Mouse (Mus musculus) cerebellum, adult 11-12 months (tissue): ENCODE data around the gene Siae.
A peak's percentile ranks its signal among the peaks of the same experiment; 100 is the strongest.

ENCODE experiments used
- DNase-seq: peaks from one replicate; pipeline ENCODE4 v3.0.0; 2022

The Siae gene

DNA sequence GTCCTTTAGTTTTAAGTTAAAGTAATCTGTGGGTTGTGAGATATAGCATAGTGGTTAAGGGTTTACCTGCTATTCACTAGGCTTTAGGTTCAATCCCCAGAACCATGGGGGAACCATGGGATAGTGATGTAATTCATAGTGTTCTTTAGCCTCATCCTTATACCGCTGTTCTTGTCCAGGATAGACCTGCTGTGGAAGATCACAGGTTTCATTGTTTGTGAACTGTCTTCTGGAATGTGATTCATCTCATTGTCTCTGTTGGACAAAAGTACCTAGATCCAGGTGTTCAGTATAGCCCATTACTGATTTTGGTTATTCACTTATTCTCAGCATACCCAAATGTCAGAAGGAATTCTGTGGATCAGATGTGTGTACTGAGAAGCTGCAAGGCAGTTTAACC, 71.8 kb downstream of the Siae start:
- no peak for DNase-seq

DNA sequence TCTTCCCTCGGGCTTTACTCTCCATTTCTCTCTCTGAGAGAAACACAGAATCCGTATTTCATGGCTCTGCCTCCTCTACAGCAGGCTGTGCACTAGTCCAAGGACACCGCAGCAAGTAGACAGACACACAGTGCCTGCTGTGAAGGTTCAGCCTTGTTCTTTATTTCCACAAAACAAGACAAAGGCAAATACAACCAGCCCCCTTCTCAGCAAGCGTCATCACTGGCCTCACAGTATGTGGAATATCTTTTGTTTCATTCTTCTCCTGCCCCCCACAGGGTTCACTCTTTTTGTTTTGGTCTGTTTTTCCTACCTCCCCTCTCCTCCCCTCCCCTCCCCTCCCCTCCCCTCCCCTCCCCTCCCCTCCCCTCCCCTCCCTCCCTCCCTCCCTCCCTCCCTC, 73.1 kb downstream of the Siae start:
- no peak for DNase-seq

DNA sequence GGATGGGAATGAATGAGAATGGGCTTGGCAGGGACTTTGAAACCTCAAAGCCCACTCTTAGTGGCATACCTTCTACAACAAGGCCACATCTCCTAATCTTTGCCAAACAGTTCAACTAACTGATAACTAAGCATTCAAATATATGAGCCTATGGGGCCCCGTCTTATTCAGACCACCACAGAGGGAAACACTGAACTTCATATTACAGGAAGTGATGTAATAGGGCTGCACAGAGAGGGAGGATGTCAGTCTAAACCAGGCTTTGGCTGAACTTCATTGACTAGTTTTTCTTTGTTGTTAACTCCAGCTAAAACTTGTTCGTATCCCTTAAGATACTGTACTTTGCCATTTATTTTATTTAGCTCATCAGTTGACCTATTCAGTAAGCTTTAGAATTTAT, 74.4 kb downstream of the Siae start:
- no peak for DNase-seq

DNA sequence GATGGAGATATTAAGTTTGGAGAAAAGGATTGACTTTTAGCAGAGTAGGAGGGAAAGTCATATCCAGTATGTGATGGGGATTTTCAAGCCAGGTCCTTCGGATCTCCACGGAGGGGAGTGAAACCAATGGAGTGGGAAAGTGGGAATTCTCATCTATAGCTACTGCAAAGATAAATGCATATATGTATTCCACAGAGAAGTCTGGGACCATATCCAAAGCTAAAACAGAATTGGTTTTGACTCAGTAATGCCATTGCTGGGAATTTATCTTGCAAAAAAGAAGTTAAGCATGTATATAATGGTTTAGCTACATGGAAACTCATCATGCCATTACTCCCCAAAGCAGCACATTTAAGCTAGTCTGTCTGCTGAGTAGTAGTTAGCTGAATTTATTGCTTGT, 76.8 kb downstream of the Siae start:
- no peak for DNase-seq

DNA sequence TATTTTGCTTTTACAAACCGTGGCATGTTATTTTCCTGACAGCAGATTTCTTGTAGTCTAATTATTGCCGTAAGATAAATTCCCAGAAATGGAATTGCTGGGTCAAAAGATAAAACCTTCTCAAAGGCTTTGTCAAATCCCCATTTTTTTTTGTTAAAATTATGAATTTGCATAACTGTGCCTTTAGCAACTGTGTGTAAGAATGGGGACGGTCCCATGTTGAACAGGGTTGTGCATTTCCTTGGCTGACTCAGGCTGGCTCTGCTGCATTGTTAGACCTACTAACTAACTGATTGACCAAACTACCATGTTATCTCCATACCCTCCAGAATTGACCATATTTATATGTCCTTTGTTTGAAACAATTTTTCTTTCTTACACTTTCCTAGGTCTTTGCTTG, 78.8 kb downstream of the Siae start:
- no peak for DNase-seq

DNA sequence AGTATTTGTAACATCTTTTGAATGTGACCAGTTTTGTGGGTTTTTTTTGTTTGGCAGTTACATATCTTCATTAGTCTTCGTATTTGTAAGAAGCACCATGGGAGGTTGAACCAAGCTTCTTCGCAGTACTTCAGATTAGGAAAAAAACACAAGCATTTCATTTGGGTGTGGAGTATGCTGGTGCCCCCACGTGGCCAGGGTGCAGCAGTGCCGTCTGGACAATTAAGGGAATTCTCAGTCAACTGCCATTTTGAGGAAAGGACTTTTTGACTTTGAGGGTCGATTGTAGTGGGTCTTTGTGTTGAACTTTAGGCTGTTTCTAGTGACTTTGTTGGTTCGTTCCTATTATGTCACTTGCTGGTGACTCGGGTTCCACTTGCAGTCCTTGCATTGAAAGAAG, 80.8 kb downstream of the Siae start:
- peak; percentile 29 for DNase-seq

DNA sequence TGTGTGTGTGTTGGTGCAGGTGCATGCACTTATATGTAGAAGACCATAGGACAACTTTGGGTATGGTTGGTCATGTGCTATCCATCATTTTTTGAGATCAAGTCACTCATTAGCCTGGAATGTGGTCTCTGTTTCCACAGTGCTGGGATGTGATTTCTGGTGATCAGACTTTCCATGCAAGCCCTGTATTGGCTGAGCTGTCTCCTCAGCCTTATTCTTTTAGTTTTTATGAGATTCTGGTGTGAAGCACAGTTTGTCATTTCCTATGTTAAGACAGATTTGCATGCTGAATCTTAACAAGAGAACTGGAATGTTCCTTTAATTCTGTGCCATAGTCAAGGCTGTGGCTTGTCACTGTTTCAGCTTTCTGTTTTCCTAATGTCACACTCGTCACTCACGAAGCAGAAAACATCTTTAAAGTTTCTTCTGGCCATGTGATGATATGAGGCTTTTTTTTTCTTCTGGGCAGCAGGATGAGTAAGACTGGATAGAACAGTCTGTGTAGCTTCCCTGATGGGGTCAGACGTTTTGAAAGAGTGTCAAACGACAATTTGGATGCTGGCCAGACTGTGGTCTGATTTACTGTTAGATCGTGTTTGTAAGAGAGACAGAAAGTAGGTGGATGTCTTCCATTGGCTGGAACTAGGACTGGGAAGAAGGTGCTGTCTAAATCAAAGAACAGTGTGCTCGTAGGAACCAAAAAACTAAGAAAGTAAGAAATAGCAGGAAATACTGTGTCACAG, 81.5 kb downstream of the Siae start:
- DNase-seq: no peak

DNA sequence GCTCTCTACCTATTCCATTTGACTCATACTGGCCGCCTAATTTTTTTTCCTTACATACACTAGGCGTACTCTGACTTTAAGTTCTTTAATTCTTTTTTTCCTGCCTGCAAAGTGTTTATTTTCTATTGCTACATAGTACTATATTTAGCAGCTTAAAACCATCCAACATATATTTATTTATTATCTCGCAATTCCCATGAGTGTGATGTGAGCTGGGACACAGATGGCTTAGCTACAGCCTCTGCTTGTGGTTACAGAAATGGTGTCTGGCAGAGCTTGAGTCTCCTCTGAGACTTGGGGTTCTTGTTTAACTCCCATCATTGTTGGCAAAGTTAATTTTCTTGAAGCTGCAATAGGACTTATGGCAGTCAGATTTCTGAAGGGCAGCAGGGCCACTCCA, 83.2 kb downstream of the Siae start:
- no peak for DNase-seq

DNA sequence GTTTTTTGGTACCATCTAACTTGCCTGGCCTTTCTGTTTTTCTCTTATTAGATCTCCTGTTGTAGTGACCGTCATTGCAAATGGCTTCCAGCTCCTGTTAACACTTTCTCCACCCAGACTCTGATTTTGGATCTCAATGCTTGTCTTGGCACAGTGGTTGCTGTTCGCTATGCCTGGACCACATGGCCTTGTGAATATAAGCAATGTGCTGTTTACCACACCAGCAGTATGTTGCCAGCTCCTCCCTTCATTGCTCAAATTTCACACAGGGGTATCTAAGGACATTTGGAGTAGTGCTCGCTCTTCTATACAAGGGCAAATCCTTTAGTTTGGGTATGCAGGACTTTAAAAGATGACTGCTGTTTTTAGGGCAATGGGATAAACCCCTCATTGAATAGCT, 90.7 kb downstream of the Siae start:
- DNase-seq: no peak

DNA sequence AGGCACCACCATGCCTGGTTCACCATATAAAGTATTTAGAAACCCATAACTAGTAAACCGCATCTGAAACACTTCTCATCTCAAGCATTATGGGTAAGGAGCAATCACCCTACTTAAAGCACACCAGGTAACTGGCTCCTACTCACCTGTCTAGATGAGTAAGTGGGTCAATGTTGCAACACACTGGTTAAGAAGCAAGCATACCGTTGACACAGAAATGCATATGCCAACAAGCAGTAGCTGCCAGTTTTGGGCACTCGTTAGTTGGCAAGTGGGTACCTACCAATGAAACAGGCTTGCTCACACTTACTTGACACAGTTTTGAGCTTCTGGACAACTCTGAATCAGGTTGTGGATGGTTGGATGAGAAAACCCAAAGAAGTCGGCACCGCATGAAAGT, 95.1 kb downstream of the Siae start:
- DNase-seq: no peak

DNA sequence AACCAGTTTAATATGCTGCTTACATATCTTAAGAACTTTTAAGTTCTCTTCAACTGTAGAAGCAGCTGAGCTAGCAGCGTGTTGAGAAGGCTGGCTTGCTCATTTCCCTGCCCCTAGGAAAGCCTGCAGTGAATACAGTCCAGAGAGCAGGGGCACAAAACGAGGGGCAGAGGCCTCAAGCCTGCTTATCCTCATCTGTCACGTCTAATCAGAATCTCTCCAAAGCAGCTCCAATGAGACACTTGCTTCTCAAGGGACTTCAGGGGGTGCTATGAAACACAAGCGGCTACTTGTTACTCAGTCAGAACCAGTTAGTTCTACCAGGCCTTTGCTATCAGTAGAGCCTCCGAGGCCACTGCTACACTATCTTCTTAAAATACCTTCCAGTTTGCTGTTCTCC, 98.3 kb downstream of the Siae start:
- DNase-seq: no peak

DNA sequence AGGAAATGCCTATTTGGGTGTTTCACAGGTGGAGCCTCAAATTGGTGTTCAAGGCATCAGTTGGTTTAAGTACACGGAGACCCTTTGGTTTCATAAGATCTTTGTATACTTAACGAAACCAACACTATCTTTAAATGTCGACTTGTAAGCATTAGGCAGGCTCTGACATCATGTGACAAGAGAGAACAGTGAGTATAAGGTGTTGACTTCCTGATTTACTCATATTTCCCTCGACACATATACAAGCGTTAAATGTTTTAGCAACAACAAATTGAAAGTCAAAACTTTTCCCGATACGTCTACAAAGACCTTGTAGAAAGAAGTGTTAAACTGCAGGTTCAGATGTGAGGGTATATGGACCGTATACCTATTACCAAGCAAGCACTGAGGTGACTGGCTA, 100.5 kb downstream of the Siae start:
- DNase-seq: no peak

DNA sequence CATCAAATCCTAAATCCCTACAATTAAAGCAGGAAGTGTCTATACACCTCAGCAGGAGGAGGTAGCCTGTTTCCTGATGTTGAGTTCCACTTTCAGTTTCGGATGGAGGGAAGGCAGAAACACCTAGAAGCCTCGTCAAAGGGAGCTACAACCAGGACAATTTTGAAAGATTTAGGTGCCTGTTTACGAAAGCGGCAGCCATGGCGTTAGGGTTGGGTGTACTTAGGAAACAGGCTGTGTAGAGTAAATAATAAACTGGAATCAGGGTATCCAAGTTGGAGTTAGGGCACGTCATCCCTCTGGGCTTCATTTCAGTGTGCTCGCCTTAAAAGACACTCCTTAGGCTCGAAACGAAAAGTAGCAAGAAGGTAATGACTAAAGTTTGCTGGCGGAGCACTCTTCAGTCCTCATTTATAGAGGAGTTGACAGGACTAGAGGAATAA, 101.0 kb downstream of the Siae start:
- DNase-seq: no peak

DNA sequence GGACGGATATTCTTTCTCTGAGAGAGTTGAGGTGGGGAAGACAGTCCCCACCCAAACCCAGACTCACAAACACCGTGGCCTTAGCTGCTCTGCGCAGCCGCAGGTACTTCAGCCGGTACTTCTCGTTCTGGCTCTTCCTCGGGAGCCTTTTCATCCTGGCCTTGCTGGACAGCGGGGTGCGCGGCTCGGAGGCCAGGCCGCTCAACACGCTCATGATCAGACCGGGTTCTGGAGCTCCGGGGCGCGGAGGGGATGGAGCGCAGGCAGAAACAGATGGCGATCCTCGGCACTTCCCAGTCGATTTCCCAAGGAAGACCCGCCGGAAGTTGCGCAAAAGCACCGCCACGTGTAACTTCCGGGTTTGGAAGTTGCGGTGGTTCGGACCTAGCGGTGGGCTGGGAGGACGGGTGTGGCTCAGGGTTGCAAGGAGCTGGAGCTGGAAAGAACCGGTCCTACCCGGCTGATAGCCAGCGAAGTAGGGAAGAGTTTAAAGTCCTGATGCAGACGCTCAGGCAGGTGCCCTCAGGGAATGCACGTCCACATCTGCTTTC, 101.5 kb downstream of the Siae start, which contains the start of gene Tbrg1:
Gene Tbrg1, minus strand, starts transcription at position 382 of the 551 bp plus-strand sequence.
- peak; percentile 71 for DNase-seq

DNA sequence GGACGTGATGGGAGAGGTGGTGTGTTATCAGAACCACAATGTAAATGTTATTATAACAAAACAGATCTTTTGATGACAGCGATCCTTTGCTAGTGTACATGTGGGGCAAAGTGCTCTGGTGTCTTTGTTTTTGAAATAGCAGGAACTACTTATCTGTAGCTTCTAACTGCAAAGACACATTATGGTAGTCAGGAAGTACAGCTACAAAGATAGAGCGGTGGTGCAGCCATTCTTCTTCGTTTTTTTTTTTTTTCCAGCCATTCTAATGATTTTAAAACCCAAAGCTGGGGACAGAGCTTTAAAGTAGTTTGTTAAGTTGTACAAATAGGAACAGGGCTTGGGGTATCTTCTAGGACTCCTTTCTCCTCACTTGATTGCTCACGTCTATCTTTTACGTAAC, 103.9 kb downstream of the Siae start:
- DNase-seq: no peak

DNA sequence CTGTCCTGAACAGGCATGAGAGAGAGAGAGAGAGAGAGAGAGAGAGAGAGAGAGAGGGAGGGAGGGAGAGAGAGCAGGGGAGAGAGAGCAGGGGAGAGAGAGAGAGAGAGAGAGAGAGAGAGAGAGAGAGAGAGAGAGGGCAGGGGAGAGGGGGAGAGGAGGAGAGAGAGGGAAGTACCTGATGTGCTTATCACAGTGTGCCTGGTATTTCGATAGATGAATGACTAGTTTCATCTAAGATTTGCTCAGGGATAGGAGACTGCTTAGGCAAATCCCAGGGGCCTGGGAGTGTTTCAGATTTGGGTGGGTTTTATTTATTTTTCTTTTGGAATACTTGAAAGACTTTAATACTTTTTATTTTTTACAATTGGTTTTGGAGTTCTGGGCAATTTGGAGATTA, 107.7 kb downstream of the Siae start:
- DNase-seq: no peak

DNA sequence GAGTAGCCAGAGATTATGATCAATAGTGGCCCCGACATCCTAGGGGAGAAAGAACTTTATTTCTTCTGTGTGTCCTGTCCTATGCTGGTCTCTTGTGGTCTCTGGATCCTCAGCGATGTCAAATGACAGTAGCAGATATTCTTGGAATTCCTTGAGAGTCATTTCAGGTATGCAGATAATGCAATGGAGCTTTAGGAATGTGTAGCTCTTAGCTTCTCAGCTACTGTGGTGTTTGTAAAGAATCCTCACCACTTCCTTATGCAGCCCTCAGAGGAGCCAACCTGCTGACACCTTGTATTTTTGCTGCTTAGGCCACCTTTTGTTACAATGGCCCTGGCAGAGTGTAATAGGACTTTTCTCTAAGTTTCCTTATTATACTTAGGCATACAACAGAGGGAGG, 109.1 kb downstream of the Siae start:
- DNase-seq: no peak

DNA sequence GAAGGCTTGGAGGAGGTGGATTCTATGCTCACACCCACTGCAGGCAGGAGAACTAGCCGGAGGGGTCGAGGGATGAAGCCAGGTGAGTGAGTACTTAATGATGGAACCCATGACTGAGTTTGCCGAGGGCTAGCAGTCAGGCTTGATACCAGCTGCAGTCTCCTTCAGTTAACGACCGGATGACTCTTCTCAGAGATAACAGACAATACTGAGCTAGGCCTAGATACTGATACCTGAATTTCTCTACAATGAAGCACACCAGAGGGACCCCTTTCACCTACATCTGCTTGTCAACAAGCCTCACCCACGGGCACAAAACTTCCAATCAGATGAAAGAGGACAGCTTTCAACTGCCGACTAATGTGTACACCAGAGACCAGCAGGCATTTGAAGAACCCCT, 110.5 kb downstream of the Siae start:
- no peak for DNase-seq

DNA sequence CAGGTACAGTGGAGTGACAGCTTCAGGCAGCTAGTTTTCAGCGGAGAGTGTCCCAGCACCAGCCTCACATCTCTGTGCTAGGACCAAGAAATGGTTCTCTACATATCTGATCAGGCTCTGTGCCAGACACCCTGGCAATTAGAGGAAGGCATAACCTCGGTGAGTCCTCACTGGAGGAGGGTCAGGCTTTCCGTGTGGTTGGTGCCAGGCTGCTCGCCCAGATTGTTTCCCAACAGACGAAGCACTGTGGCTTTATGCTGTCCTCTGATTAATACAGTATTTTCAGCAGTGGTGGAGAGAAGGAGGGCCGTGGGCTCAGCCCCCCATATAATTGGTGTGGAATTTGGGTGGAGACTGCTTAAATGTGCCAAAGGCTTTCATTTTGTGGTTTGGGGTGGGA, 113.6 kb downstream of the Siae start, which contains the start of gene Panx3:
Gene Panx3, minus strand, starts transcription at position 121 of the 400 bp plus-strand sequence.
- no peak for DNase-seq

DNA sequence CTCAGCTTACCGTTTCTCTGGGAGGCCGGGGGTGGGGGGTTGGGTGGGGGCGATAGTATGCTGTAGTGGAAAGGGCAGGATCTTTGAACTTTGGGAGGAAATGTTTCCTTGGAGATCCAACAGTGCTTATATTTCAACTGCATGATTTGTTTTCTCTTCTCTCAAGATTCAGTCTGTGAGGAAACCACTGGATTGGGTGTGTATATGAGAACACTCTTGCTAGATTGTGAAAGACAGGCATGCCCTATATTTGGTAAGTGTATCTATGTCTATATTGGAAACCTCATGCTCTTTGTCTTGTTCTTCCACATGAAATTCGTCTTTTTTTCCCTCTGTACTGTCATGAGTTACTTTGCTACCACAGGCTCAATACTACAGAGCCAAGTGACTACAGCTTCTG, 114.2 kb downstream of the Siae start:
- no peak for DNase-seq

DNA sequence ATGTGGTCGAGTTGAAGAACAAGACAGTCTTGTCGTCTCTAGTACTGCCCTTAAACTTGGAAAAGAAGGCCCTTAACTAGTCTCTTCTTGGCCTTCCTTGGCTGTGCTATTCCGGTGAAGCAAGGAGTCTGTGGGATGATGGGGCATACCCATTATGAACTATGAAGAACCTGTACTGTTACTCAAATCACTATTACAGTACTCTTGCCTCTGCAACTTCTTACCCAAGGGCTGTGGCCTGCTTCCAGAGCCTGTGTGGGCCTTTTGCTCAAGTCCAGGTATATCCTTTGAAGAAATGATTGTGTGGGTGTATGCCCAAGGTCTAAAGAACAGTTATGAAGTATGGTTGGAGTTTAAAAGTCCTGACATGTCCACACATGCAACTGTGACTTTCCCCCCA, 114.8 kb downstream of the Siae start:
- DNase-seq: no peak

DNA sequence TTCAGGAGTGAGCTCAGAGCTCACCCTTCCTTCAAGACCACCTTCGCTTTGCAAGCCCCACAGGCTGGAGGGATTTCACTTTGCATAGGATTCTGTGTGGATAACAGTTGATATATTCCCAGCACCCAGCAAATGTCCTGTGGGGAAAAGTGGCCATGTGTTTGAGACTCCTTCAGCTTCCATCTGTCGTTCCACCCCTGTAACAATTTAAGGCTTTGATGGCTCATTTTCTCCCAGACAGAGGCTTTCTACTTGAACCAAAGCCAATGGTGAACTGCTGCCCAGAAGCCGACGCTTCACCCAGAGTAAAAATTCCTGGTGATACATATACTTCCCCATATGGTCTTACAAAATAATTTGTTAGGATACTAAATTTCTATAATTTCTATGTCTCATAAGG, 119.8 kb downstream of the Siae start:
- DNase-seq: no peak

DNA sequence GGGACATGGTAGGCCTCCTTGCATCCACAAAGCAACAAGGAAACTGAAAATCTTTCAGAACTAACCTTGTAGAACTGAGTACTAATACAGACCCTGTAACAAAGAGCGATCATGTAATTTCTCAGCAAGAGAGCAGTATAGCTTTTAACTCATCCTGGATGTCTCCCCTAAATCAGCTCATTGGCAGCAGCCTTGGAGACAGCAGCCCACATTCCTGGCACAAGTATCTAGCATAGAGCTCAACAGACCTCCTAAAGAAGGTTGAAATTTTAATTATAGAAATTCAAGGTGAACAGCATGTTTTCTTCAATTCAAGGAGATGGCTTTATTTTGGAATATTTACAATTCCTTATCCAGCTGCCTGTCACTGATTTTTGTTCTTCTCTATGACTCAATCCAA, 125.6 kb downstream of the Siae start:
- no peak for DNase-seq

DNA sequence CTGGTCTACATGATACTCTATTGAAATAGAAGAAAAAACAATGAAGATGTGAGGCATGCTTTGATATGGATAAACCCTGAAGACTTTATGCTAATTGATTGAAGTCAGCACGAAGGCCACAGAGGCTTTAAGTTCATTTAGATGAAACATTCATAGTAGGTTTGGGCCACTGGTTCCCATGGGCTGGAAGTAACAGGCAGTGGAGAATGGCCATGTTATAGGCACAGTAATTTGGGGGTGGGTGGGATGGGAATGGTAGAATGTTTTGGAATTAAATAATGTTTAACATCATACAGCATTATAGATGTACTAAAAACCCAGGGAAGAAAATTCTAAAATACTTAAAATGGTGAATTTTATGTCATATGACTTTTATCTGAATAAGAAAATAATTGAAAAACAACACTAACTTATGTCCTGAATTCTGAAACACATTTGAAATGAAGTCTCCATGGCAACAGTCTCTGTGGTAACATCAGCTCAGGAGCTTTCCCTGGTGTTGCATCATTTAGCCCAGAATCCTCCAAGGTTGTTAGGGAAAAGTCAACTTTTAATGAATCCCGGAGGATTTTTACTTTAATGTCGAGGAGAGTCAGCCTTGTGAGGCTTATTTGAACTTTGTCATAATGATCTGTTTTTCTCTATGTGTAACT, 131.9 kb downstream of the Siae start:
- no peak for DNase-seq

DNA sequence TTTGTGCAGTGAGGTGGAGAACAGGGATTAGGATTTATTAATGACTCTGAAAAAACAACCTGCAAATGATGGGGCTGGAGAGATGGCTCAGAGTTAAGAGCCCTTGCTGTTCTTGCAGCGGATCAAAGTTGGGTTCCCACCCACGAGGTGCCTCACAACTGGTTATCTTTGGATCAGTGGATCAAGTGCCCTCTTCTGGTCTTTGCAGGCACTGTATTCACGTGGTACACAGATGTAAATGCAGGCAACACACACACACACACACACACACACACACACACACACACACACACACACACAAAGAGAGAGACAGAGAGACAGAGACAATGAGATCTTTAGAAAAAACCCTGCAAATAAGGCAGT, 132.4 kb downstream of the Siae start:
- DNase-seq: no peak
